Mouse (Mus musculus) cerebellum, postnatal 10 days (tissue): ENCODE data around the gene Cdpf1.

Source experiments
- DNase-seq, 2 experiments: peaks; one replicate each; pipeline ENCODE4 v3.0.0; 2021; ENCODE audit warnings: mixed read lengths in 2 of 2

Gene Cdpf1

GRCm38 (mm10) chr15:85757768-85758167 is 53.7 kb downstream of the Cdpf1 start:
- no peak for DNase-seq
